Mouse (Mus musculus) C2C12 (cell line): ENCODE results near the gene Fmod.

Source experiments
- CEBPB ChIP-seq: IDR thresholded peaks from one replicate; pipeline ENCODE4 v1.6.1; 2011; ENCODE audit warnings: low read depth, mild to moderate bottlenecking, control low read depth, moderate library complexity
- CTCF ChIP-seq: IDR thresholded peaks from one replicate; pipeline ENCODE4 v1.5.1; 2011; ENCODE audit not compliant: control insufficient read depth, insufficient read depth, insufficient read length
- MAX ChIP-seq: IDR thresholded peaks from one replicate; pipeline ENCODE4 v1.6.1; 2011; ENCODE audit warnings: mild to moderate bottlenecking, control low read depth
- MYOD1 ChIP-seq: IDR thresholded peaks from one replicate; pipeline ENCODE4 v1.6.1; 2011; ENCODE audit warnings: low read depth; ENCODE audit not compliant: control insufficient read depth, insufficient read length
- MYOG ChIP-seq: IDR thresholded peaks from one replicate; pipeline ENCODE4 v1.6.1; 2011; ENCODE audit not compliant: control insufficient read depth, insufficient read length; ENCODE audit errors: extremely low read depth
- USF1 ChIP-seq: IDR thresholded peaks from one replicate; pipeline ENCODE4 v1.6.1; 2011; ENCODE audit warnings: low read depth, mild to moderate bottlenecking, control low read depth, moderate library complexity

DNA sequence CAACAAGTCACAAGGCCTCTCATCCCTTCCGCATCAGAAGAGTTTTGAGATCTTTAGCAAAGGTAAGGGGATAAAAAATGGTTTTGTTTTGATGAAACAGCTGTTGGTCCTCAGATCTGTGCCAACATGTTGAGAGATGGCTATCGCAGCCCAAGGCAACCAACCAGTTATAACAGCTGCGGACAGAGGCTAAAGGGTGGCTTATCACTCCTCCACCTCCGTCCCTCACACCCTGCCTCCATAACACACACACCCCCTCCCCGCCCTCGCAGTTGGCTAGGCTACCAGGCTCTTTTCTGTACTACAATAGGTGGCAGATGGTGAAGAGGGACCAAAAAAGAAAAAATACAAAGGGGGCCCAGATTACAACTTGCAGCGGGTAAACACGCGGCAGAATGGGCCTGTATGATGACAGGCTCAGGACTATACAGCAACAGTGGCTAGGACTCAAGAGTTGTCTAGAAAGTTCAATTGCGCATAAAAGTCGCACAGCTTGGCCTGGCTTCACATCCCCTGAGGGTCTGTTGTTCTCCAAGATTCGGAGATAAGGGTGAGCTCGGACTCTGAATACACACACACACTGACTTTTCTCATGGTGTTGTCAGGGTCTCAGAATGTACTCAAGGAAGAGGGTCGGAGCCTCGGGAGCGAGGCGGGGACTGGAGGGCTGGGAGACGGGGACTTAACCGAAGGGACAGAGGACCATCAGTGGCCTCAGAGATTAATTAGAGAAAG is 41.2 kb downstream of the Fmod start:
- no peak for TF ChIP-seq CTCF
- TF ChIP-seq MYOD1: peak; percentile 44
- TF ChIP-seq MAX: no peak
- TF ChIP-seq USF1: no peak
- TF ChIP-seq CEBPB: no peak
- TF ChIP-seq MYOG: no peak
